Mouse (Mus musculus): ENCODE results near the gene Asphd1.

The Asphd1 gene

DNA sequence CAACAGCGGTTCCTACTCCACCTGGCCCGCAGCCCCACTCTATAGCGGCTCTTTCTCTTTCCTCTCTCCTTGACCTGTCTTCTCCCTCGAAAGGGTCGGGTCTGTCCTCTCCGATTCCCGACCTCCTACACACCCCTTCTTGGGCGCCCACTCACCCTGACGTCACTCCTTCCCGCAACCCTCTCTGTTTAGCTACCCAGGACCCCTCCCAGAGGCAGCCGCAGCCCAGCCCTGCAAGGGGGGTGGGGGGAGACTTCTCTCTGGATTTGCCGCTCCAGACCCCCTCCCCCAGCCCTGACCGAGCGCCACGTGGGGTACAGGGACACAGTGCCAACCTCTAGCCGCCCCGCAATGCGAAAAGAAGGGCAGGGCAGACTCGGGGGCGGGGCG lies at the start of gene Asphd1:
Asphd1 (minus strand) TSS at position 180 of the 390 bp plus-strand sequence.
- DNase-seq (ENCODE audit: low read depth, low spot score) = no peak

DNA sequence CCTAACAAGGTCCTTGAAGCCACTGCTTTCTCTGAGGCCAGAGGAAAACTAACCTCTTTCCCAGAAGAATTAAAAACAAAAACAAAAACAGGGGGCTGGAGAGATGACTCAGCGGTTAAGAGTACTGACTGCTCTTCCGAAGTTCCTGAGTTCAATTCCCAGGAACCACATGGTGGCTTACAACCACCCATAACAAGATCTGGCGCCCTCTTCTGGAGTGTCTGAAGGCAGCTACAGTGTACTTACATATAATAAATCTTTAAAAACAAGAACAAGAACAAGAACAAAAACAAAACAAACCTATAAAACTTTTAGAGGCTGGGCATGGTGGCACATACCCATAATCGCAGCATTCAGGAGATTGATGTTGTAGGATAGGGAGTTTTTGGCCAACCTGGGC lies 47.1 kb upstream of the Asphd1 start:
- DNase-seq (ENCODE audit: low read depth, low spot score) = no peak

DNA sequence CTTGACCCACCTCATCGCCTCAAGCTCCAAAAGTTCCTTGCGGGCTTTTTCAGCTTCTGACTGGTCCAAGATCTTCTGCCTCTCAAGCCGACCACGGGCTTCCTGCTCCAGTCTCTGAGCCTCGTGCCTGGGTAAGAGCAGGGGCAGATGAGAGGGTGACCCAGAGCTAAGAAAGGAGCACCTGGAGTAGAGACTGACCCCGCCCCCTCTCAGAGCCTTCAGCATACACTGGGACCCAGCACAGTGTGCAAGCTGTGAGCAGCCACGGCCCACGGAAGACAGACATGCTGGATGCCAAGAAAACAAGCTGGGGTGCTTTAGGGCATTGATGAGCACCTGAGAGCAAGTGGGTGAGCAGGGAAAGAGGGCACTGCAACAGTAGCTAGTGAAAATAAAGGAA lies 39.4 kb upstream of the Asphd1 start:
- no peak for DNase-seq (ENCODE audit: low read depth, low spot score)

DNA sequence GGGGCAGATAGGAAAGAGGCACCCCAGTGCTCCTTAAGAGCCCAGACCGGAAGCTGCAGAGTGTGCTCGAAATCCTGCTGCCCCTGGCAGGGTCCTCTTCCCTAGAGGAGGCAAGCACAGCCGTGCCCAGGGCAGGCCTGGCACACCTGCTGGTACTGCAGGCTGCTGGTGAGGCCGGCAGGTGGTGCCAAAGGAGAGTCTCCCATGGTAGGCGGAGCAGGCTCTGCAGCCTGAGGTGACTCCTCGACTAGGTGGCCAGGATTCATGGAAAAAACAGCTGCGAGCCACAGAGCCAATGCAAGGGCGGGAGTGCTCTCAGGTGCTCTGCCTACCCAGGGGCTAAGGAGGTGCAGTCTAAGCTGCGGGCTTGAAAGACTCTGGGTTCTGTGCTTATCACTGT lies 36.9 kb upstream of the Asphd1 start:
- no peak for DNase-seq (ENCODE audit: low read depth, low spot score)

DNA sequence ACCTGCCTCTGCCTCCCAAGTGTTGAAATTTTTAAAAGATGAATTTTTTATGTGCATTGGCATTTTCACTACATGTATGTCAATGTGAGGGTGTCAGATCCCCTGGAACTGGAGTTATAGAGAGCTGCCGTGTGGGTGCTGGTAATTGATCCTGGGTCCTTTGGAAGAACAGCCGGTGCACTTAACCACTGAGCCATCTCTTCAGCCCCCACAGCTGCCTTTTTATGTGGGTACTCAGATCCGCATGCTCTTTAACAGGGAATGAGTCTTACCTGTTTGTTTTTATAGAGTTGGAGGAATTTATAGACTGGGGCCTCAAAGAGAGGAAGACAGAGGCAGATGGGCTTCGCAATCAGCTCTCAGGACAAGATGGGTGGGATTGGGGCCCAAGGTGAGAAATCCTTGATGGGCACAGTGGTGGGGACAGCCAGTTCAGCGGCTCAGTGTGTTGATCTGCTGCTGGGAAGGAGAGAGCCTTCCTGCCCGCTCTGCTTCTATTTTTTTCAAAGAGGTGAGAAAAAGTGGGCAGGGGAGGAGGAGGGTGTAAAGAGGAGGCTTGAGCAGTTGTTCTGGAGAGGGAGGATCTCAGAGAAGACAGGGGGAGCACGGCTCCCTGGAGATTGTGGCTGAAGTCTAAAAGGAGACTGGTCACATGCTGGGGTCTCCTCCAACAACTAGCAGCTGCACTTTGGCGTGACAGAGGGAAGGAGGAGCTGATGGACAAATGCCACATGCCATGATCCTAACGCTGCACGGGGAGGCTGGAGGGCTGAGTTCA lies 35.5 kb upstream of the Asphd1 start:
- no peak for DNase-seq (ENCODE audit: low read depth, low spot score)

DNA sequence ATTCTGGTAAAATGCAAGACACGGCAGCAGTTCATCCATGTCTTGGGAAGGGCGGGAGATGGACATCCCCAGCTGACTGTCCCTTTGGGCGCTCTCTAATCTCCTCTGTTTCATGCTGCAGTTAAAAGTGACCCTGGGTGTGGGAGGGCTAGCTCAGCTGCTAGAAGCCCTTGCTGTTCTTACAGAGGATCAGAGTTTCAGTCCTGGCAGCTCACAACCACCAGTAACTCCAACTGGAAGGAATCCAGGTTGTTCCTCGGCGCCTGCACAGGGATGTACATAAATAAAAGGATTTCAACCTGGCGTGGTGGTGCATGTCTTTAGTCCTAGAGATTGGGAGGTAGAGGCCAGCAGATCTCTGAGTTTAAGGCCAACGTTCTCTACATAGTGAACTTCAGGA lies 33.7 kb upstream of the Asphd1 start:
- no peak for DNase-seq (ENCODE audit: low read depth, low spot score)

DNA sequence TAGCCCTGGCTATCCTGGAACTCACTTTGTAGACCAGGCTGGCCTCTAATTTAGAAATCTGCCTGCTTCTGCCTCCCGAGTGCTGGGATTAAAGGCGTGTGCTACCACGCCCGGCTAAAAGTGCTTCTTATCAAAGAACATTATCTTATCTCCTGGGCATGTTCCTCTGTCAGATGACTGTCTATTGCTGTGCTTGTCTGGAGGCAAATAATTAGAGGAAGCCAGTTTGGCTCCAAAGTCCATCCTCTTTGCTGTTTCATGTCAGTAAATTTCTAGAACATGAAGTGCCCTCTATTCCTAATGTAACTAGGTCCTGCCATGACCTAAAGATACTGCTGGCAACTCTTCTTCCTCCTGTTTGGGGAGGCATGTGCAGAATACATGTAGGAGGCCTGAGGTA lies 32.7 kb upstream of the Asphd1 start:
- no peak for DNase-seq (ENCODE audit: low read depth, low spot score)

DNA sequence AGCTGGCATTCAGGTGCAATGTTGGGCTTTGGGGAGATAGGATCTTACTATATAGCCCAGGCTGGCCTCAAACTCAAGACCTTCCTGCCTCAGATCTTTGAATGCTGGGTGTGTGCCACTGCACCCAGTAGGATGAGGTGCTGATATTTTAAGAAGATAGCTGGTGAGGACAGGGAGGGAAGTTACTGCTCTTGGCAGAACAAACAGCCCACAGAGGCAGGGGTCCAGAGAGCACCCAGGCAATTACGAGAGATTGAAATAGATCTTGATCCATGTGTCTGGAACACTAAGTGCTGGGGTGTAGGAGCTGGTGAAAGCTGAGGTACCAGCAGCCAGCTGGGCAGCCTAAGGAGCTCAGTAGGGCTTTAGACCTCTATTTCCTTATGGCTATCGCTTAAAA lies 32.2 kb upstream of the Asphd1 start:
- DNase-seq (ENCODE audit: low read depth, low spot score) = no peak

DNA sequence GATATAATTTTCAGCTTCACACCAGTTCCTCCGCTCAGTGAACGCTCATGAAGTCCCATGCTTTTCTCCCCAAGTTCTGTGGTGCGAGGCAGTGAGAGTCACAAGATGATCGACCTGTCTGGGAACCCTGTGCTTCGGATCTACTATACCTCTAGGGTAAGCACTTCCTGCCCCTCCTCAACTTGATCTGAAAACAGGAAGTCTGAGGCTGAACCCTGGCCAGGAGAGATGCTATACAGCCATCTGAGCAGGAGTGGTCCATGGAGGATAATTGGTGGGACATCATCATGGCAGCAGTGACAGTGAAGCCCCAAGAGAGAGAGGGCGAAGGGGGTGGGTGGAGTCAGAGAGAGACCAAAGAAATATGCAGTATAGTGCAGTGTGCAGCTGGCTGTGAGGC lies 29.5 kb upstream of the Asphd1 start:
- no peak for DNase-seq (ENCODE audit: low read depth, low spot score)

DNA sequence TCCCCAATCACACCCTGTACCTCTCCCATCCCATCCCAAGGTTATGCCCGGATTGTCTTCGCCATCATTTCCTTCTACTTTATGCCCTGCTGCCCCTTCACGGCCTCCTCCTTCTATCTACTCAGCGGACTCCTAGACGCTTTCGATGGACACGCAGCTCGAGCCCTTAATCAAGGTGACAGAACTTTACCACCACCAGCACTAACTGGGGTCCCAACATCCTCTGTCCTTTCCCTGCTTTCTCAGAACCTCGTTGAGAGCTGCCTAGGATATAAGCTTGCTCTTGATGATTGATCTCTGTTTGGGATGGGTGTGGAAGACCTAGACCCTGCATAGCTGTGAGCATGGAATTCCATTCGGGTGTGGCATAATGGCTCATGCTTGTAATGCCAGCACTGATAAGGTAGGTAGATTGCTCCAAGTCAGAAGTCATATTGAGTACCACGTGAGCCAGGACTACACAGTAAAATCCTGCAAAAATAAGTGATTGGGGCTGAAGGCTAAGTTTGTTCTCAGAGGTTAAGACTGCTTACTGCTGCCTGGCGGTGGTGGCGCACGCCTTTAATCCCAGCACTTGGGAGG lies 27.6 kb upstream of the Asphd1 start:
- no peak for DNase-seq (ENCODE audit: low read depth, low spot score)

DNA sequence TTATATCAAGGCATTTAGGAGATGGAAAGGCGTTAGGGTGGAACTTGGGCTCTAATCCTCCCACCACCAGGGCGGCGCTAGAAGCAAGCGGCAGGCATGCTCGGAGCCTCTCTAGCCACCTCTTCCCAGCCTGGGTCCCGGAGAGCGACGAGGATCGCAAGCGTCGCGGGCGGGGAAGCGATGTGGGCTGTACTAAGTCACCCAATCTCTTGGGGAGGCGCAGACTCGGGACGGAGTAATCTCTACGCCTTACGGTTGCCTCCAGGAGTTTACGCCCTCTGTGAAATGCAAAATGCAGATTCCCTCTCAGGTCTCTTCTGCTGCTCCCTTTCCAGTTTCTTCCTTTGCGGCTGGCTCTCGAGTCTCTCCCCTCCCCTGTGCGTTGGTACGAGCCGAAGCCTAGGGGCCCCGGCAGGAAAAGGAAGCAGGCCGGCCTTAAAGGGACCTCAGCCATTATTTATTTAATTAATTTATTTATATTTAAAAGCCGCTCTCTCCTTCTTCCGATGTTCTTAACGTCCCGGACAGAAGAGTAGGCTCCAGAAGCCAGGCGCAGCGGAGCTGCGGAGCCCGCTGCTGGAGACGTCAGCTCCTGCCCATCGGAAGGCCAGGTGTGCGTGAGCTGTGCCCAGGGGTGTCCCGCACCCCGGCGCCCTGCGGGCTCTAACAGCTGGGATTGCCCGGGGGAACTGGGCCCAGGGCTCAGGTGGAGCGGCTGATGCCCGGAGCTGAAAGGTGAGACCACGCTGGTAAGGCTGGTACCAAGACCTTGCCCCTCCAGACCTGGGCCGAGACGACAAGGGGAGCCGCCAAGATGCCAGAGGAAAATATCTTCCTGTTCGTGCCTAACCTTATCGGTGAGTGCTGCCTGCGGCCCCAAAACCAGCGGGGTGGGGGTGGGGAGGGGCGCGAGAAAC lies 26.8 kb upstream of the Asphd1 start, which contains the start of gene Cdiptos:
Cdiptos (minus strand) TSS at position 149 of the 917 bp plus-strand sequence.
- peak; percentile 96 for DNase-seq (ENCODE audit: low read depth, low spot score)

DNA sequence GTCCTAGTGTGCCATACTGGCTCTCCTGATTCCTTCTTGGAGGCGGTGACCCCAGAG lies 26.3 kb upstream of the Asphd1 start, which contains the start of gene Cdipt:
Cdipt (plus strand) TSS at position 22 of the 57 bp plus-strand sequence.
- no peak for DNase-seq (ENCODE audit: low read depth, low spot score)

DNA sequence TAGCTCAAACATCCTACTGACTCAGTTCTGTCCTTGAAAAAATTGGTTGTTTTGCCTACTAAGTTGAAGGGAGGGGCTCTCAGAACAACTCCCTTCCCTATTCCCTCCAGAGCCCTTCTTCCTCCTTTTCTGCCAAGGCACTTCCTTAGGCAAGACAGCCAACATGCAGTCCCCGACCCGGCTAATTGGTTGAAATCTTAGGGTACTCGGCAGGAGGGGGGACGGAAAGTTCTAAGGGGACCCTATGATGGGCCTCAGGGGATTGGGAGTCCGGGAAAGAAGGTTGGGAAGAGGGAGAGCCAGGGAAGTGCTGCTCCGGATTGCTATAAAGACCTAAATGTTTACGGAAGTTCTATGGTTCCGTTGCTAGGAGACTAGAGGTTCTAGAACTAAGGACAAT lies 26.1 kb upstream of the Asphd1 start:
- DNase-seq (ENCODE audit: low read depth, low spot score) = no peak

DNA sequence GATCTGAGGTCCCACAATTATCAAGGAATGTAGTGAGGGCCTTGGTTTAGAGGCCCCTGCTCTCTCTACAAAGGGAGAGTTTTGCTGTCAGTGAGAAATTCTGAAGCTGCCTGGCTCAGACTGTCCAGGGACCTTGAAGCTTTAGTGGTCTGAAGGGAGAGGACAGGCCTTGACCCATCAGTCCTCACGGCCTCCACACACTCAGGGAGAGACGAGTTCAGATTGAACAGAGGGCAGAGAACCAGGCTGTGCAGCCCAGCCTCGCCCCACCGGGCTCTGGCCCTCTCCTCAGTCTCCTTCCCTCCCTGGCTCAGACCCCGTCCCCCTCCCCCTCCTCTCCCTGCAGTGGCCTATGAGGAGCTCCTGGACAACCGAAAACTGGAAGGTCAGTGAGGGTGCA lies 18.0 kb upstream of the Asphd1 start:
- DNase-seq (ENCODE audit: low read depth, low spot score) = no peak

DNA sequence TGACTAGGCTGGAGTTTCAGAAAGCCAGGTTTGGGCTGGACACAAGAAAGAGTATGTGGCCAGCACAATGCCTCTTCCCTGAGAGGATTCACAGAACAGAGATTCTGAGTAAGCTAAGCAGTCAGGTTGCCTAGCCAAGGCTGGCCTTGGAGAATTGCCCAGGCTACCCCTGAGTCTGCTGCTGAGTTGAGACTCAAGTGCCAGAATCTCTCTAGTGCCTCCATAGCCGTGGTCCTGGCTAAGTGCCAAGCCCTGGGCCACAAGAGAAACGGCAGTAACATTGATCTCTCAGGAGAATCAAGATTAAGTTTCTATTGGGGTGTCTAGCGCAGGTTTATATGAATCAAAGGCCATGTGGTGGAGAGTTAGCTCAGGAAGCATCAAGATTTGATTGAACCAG lies 16.2 kb upstream of the Asphd1 start:
- no peak for DNase-seq (ENCODE audit: low read depth, low spot score)

DNA sequence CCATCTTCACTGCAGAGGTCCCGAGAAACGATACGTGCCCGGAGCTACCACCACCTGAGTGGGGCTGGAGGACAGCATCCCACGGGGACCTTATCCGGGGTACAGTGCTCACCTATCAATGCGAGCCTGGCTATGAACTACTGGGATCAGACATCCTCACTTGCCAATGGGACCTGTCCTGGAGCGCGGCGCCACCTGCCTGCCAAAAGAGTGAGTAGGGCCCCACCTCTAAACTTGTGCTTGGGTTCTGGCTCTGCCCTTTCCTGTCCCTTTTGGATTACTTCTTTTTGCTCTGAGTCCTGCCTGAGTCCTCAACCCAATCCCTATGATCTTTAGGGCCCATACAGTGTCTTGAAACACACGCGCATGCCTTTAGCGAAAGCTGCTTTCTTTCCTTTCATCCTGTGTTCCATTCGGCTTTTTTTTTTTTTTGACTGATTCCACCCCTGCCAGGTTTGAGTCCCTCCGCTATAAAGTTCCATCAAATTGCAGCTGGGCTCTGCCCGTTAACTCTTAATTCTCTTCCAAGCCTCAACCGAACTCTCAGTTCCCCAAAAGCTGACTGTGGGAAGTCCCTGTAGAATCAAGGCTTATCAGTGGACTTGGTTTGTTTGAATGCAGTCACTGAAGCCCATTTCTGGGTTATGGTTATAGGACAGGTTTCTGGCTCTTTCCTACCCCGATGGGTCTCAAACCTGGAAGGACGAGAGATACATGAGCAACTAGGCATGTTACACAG lies 14.3 kb upstream of the Asphd1 start:
- DNase-seq (ENCODE audit: low read depth, low spot score) = peak; percentile 13

DNA sequence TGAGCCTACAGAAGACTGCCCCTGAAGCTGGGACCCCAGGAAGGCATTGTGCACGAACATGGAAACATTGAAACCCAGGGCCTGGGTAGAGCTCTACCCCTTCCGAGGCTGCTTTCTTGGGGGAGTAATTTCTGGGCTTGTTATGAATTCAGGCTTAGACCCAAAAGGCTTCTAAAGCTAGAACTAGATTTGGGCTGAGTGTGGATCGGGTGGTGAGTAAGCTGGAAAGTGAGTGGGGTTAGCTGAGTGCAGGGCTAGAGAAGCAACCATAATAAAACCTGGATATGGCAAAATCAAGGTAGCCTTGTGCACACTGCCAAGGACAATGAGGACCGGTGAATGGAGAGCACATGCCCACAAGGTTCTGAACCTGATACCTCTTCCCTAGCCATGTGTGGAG lies 12.6 kb upstream of the Asphd1 start:
- no peak for DNase-seq (ENCODE audit: low read depth, low spot score)

DNA sequence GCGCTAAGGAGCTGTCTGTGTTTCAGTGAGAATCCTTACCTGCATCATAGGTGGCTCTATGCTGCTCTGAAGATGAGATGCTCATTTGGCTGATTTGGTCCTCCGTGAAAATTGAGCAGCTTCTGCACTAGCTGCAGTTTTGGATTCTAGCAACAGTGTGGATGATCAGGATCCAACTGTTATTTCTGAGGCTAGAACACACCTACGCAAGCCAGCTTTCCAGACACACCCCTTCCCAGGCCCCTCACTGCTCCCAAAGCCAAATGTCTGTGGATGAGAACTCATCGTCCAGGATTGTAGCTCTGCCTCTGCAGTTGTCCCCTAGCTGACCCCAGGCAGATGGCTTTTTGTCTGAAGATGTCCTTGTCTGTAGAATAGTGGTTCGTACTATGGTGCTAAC lies 11.7 kb upstream of the Asphd1 start:
- DNase-seq (ENCODE audit: low read depth, low spot score) = no peak

DNA sequence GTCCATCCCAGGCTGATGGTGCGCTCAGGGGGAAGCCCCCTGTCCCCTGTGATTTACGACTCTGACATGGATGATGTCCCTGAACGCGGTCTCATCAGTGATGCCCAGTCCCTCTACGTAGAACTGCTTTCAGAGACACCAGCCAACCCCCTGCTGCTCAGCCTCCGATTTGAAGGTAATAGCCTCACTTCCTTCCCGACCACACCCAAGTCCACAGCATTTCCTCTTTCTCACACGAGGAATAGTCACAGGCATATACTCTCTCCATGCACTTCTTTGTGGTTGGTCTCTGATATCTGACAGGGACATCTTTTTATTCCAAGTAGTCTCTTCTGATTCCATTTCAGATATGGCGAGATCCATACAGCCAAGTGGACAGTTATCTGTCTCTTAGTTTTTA lies 10.4 kb upstream of the Asphd1 start:
- no peak for DNase-seq (ENCODE audit: low read depth, low spot score)

DNA sequence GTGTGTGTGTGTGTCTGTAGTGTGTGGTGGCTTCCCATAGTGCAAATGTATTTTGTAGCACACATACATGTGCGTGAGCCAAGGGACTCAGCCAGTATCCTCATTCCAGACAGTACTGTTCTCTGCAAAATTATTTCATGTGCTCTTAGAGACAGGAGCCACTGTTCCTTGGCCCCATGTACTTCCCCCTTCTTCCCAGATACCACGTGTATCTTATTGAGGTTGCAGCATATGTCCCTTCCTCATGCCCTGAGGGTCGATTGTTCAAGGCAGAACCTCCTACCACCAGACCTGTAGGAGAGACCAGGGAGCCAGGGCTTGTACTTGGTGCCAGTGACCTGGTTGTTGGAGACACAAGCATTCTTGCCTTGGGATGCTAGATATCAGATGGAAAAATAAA lies 5.7 kb upstream of the Asphd1 start:
- no peak for DNase-seq (ENCODE audit: low read depth, low spot score)

DNA sequence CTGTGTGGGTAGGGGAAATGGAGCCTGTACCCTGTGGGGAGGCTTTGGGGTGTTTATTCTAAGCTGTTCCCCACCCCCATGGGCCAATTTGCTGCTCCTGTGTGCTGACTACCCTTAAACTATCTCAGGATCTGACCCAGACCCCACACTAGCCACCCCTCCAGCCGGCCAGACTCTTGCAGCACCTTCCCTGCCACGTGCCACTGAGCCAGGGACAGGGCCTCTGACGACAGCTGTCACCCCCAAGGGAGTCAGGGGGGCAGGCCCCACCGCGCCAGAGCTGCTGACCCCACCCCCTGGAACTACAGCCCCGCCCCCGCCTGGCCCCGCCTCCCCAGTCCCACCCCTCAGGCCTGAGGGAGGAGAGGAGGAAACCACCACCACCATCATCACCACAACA lies 3.3 kb upstream of the Asphd1 start:
- DNase-seq (ENCODE audit: low read depth, low spot score) = no peak

DNA sequence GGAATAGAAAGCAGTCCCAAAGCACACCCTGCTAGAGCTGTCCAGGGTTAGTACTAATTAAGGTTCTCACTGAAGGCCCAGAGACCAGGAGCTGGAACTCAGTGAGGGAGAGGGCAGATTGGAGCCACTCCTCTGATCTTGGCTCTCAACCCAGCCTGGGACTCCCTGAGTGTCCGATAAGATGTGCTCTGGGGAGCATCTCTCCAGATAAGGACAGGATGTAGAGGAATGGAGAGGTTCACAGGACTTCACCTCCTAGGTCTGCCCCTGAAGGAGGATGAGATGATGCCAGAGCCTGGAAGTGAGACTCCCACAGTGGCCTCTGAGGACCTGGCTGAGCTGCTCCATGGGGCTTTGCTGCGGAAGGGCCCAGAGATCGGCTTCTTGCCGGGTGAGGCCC lies 2.4 kb upstream of the Asphd1 start:
- DNase-seq (ENCODE audit: low read depth, low spot score) = no peak
